Comparison of ENCODE assay signal across 7 mouse cellular contexts in genomic region chr15:85252476-85252875, GRCm38 (mm10). TPM values are rescaled to one million over a fixed set of nuclear protein-coding genes. Genes with fewer than 3 reads are reported as not detected.
"Had no signal": no experiment of that assay in that cellular context is flagged by ENCODE, and none has a peak within 500 bp of the region (broad histone marks: within the 10 kb centered on the region; RNA-seq: fewer than 3 reads in every experiment).

No protein-coding gene starts in this region.

- DNase-seq: kidney, postnatal 14 days; left cerebral cortex, postnatal 4 days; retina, postnatal 1 day; right cerebral cortex, postnatal 4 days; thymus, adult 2 months; thymus, postnatal 25 days had no signal

RNA-seq across cellular contexts. Expression of gene Fbln1, which starts 46.7 kb away (rescaled TPM):
- total RNA-seq: megakaryocyte-erythroid progenitor cell, adult 5-6 weeks had no signal
